Mouse (Mus musculus): ENCODE measurements around the gene Bcas1. TPM values are rescaled to one million over a fixed set of nuclear protein-coding genes. Genes with fewer than 3 reads are reported as not detected.

Gene Bcas1
- polyA plus RNA-seq (2014; fragmentation: Illumina TruSeq; extraction: RNeasy Lipid Tissue Mini Kit (QIAGEN cat#74804); ENCODE audit: low read depth, low replicate concordance), result not detected

DNA sequence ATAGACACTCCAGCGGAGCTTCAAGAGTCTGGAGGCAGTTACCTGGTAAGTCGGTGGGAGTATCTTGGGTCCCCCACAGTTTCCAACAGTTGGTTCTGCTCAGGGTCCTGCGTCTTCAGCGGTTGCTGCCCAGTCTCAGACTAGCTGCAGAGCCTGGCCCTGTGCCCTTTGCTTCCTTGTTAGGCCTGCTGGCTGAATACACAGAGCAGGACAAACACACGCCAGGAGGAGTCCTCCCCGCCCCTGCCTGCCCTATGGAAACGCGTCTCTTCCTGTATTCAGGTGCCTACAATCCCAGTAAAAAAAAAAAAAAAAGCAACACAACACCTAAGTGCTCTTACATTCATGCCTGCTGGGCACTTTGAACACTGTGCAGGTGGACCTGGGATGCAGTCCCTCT is at the start of gene Bcas1:
Bcas1 (minus strand) TSS at position 142 of the 400 bp plus-strand sequence.

Other genes starting within 250 kb of the Bcas1 start
- gene Pfdn4, start 68.6 kb upstream of the Bcas1 start, polyA plus RNA-seq (2014; fragmentation: Illumina TruSeq; extraction: RNeasy Lipid Tissue Mini Kit (QIAGEN cat#74804); ENCODE audit: low read depth, low replicate concordance), result 41.4 TPM
- not detected for gene Cyp24a1, start 69.3 kb upstream of the Bcas1 start, polyA plus RNA-seq (2014; fragmentation: Illumina TruSeq; extraction: RNeasy Lipid Tissue Mini Kit (QIAGEN cat#74804); ENCODE audit: low read depth, low replicate concordance)
- not detected for gene 4930470P17Rik, start 174.2 kb upstream of the Bcas1 start, polyA plus RNA-seq (2014; fragmentation: Illumina TruSeq; extraction: RNeasy Lipid Tissue Mini Kit (QIAGEN cat#74804); ENCODE audit: low read depth, low replicate concordance)

Measured in adrenal gland, adult 10 weeks (tissue).